Mouse (Mus musculus): Measurements from ENCODE around the gene Itga9.

DNA sequence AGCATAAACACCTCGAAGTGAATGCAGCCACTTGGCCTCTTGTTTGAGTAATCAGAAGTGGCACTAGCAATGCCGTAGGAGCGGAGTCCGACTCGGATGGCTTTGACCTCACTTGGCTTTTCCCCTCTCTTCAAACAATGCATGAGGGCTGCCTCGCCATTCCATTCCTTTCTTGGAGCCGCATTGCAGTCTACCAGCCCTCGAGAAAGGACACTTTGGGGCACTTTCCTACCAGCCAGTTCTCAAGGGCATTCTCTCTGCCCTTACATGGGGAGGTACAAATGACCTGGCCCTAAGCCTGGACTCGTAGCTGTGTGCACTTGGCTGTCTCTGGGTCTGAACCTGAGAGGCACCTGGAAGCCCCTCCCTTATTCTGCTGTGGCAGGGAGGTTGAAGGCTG lies 134.8 kb downstream of the Itga9 start:
- TF ChIP-seq POLR2A (IDR thresholded peaks at IDR 0.05; ENCODE audit: insufficient read depth, low read depth, low read length), result no peak
- TF ChIP-seq CTCF (IDR thresholded peaks at IDR 0.05; ENCODE audit: insufficient read depth, low read depth, low read length), result no peak

Measured in olfactory bulb, adult 2 months (tissue).